In the genomic region with DNA sequence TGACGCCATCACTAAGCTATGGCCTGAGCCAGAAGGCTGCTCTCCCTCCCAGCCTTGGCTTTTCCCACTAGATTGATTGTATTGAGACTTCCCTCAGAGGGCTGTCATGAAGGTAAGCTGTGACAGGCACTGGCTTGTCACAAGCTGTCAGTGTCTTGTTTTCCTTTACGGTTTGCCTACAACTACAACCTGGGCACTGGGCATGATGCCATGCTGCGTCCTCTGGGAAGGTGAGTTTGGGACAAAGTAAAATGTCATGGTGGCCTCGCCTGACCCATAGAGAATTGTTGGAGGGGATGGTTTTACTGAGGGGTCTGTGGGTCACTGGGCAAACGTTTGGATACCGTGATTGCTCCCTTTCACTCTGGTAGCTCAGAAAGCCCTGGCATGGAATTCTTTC, we compare ENCODE assay signal across 25 mouse cellular contexts.
"Had no signal": no experiment of that assay in that cellular context is flagged by ENCODE, and none has a peak within 500 bp of the region (broad histone marks: within the 10 kb centered on the region; RNA-seq: fewer than 3 reads in every experiment).

No protein-coding gene starts in this region.

- H3K4me2 ChIP-seq: embryonic facial prominence, embryonic 12.5 days; embryonic facial prominence, embryonic 13.5 days; embryonic facial prominence, embryonic 15.5 days; forebrain, embryonic 12.5 days; forebrain, embryonic 13.5 days; forebrain, embryonic 15.5 days had no signal

- ATAC-seq: forebrain, embryonic 13.5 days; forebrain, embryonic 14.5 days; forebrain, embryonic 15.5 days; forebrain, embryonic 16.5 days; forebrain, postnatal 0 days had no signal

- H3K4me3 ChIP-seq: embryonic facial prominence, embryonic 10.5 days; embryonic facial prominence, embryonic 12.5 days; embryonic facial prominence, embryonic 13.5 days; embryonic facial prominence, embryonic 15.5 days; erythroblast, embryonic 14.5 days; forebrain, embryonic 10.5 days; forebrain, embryonic 12.5 days; forebrain, embryonic 13.5 days; forebrain, embryonic 15.5 days; gastrocnemius, adult 2 months; heart, adult 2 months had no signal

- H3K27ac ChIP-seq: embryonic facial prominence, embryonic 10.5 days; embryonic facial prominence, embryonic 12.5 days; embryonic facial prominence, embryonic 13.5 days; embryonic facial prominence, embryonic 15.5 days; forebrain, embryonic 10.5 days; forebrain, embryonic 12.5 days; forebrain, embryonic 13.5 days; forebrain, embryonic 15.5 days; gastrocnemius, adult 2 months; heart, adult 2 months had no signal

- H3K9me3 ChIP-seq: embryonic facial prominence, embryonic 12.5 days; embryonic facial prominence, embryonic 13.5 days; embryonic facial prominence, embryonic 15.5 days; forebrain, embryonic 13.5 days; forebrain, embryonic 15.5 days had no signal

- H3K9ac ChIP-seq: embryonic facial prominence, embryonic 12.5 days; embryonic facial prominence, embryonic 13.5 days; embryonic facial prominence, embryonic 15.5 days; forebrain, embryonic 12.5 days; forebrain, embryonic 13.5 days; forebrain, embryonic 15.5 days; forebrain, postnatal 0 days had no signal

- H3K27me3 ChIP-seq: forebrain, embryonic 15.5 days had no signal

- DNase-seq: cerebellum, adult 8-10 months; cerebellum, adult 9-10 months; cerebellum, adult 9-11 months; cerebellum, postnatal 36 days; embryo, embryonic 11 days; forebrain, postnatal 0 days; gastrocnemius, adult 2 months; gastrocnemius, postnatal 10 days; gastrocnemius, postnatal 14 days; gastrocnemius, postnatal 25 days; gastrocnemius, postnatal 36 days; heart, adult 11 months; heart, adult 18-20 months; heart, adult 2 months had no signal

- H3K36me3 ChIP-seq: embryonic facial prominence, embryonic 10.5 days; embryonic facial prominence, embryonic 12.5 days; embryonic facial prominence, embryonic 13.5 days; embryonic facial prominence, embryonic 15.5 days; forebrain, embryonic 10.5 days had no signal
